Mouse (Mus musculus): ENCODE results near the gene Pwp1.

GRCm38 (mm10) chr10:85879886-85880486 is 50.7 kb downstream of the Pwp1 start:
- TF ChIP-seq CTCF (IDR thresholded peaks at IDR 0.05; ENCODE audit: borderline replicate concordance, insufficient read depth, low read depth, low read length) = no peak
- no peak for TF ChIP-seq POLR2A (IDR thresholded peaks at IDR 0.05; ENCODE audit: borderline replicate concordance, insufficient read depth, low read length)
